Mouse (Mus musculus) liver, embryonic 11.5 days (tissue): Measurements from ENCODE around the gene Nox1. TPM values are rescaled to one million over a fixed set of nuclear protein-coding genes. Genes with fewer than 3 reads are reported as not detected.

ENCODE experiments used
- microRNA-seq: library from miRNA; unstranded; fragments of <30 nt; microRNA quantifications from one replicate; pipeline ENCODE4, GENCODE M21; 2017; ENCODE audit warnings: borderline number of aligned reads
- polyA plus RNA-seq: library from polyadenylated mRNA; unstranded; fragments of >200 nt; fragmentation: Nextera tagmentation; extraction: Ambion mirVana; gene quantifications from 2 replicates; pipeline ENCODE4 v1.2.1, GENCODE M21; 2014

Nox1 gene
- polyA plus RNA-seq, 1 experiment from 2014 or later, result 0.07 TPM

Small RNAs within 50 kb of the gene (microRNA-seq; reads per million reads assigned to microRNA genes)
- gene Mir3112, result not detected

Other genes with a start within 250 kb of the Nox1 start
- 1.8 and 2.7 TPM in 2 replicates for gene Sytl4, start 240.1 kb downstream of the Nox1 start, polyA plus RNA-seq
- gene Cstf2, start 162.8 kb downstream of the Nox1 start, polyA plus RNA-seq, result 55.6 and 66.5 TPM in 2 replicates
- gene Xkrx, start 59.9 kb downstream of the Nox1 start, polyA plus RNA-seq, result 0.06 TPM in 1 of 2 replicates, not detected in the other
- not detected in 2 replicates for gene Arl13a, start 34.5 kb downstream of the Nox1 start, polyA plus RNA-seq
- 18.1 and 19.1 TPM in 2 replicates for gene Trmt2b, start 55.0 kb upstream of the Nox1 start, polyA plus RNA-seq
- gene Tmem35a, start 73.3 kb upstream of the Nox1 start, polyA plus RNA-seq, result 0.66 and 0.86 TPM in 2 replicates
- 32.9 and 34.3 TPM in 2 replicates for gene Cenpi, start 86.1 kb upstream of the Nox1 start, polyA plus RNA-seq
- gene Drp2, start 182.6 kb upstream of the Nox1 start, polyA plus RNA-seq, result 0.42 and 0.52 TPM in 2 replicates